Mouse (Mus musculus): ENCODE data around the gene Mmd. TPM values are rescaled to one million over a fixed set of nuclear protein-coding genes. Genes with fewer than 3 reads are reported as not detected.

Mmd gene
- polyA plus RNA-seq, 1 experiment from 2014 or later, result 75.3 TPM

DNA sequence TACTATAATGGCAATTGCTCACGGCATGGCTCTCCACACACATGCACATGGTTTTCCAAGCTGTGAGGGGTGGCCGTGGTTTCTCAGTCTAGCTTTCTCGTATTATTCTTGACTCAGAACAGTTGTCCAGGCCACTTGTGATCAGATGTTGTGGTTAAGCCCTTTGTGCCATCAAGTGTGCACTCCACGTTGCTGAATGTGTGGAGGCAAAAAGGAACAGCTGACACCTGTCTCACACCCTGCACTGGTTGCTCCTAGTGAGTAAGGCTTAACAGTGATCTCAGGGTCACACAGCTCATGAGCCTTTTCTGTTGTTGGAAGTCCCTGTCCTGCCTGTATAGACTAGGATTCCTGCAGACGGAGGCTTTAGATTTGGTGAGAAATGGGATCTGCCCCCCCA lies 56.8 kb downstream of the Mmd start:
- no peaks in the 10 kb centered on the region for H3K9me3 ChIP-seq
- H3K27me3 ChIP-seq (ENCODE audit: insufficient read depth, poor library complexity, severe bottlenecking), result no peaks in the 10 kb centered on the region
- no peak overlapping the region for H3K4me3 ChIP-seq
- no peaks in the 10 kb centered on the region for H3K36me3 ChIP-seq
- 93% methylated on average over 5 of the region's 5 CpGs for WGBS
- H3K27ac ChIP-seq, result no peak overlapping the region
- no peak for DNase-seq (ENCODE audit: low spot score)
- H3K4me1 ChIP-seq, result no peaks in the 10 kb centered on the region

DNA sequence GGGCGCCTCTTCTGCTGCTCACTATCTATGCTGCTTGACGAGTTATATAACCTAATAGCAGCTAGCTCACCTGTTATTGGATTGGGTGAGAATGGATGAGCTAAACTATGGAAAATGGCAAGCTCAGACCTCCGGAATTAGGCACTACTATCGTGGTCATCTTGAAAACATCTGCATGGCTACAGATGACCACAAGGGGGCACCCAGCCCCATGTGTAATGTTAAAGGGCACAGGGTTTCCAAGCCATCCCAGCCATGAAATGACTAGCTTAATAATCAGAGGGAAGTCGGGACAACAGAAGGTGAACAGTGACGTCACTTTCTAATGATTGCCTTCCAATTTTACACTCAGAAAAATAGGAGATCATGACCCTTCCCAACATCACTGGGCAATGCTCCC lies 57.7 kb downstream of the Mmd start:
- no peaks in the 10 kb centered on the region for H3K9me3 ChIP-seq
- no peak for DNase-seq (ENCODE audit: low spot score)
- no peak overlapping the region for H3K4me3 ChIP-seq
- H3K27me3 ChIP-seq (ENCODE audit: insufficient read depth, poor library complexity, severe bottlenecking), result no peaks in the 10 kb centered on the region
- no peaks in the 10 kb centered on the region for H3K4me1 ChIP-seq
- 69% methylated on average over 6 of the region's 6 CpGs for WGBS
- no peaks in the 10 kb centered on the region for H3K36me3 ChIP-seq
- H3K27ac ChIP-seq, result no peak overlapping the region

DNA sequence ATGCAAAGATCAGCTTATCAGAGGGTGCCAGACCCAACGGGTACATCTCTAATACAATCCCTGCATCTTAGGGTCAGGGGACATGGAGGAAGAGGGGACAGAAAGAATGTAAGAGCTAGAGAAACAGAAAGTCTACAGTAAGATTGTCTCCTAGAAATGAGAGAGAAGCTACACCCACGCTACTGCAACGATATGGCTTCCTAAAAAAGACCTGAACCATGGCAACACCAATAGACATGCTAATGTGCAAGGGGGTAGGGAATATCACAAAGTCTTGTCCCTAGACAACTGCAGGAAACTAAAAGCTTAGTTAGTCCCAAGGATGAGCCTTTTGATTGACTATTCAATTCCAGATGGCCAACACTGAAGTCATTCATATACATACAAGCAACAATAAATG lies 65.3 kb downstream of the Mmd start:
- WGBS, result 81% methylated on average over 3 of the region's 3 CpGs

DNA sequence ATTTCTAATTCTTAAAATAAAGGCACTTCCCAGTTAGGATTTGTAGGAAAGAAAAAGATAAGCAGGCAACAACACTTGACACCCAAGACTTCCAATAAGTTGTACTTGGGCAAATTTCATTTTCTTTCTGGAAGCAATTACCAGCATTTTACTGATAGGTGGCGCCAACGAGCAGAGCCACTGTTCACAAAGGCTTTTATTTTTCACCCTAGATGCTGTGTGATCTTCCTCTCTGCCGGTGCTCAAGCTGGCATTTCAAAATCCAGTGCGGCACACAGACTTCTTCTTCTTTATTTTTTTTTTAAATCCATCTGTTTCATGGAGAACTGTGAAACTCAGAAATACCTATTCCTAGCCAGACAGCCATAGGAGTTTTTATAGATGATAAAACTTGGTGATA lies 68.2 kb downstream of the Mmd start:
- H3K9me3 ChIP-seq, result no peaks in the 10 kb centered on the region
- H3K27me3 ChIP-seq (ENCODE audit: insufficient read depth, poor library complexity, severe bottlenecking), result no peaks in the 10 kb centered on the region
- 21% methylated on average over 4 of the region's 4 CpGs for WGBS
- DNase-seq (ENCODE audit: low spot score), result no peak
- no peaks in the 10 kb centered on the region for H3K36me3 ChIP-seq
- H3K27ac ChIP-seq, result no peak overlapping the region
- no peaks in the 10 kb centered on the region for H3K4me1 ChIP-seq
- no peak overlapping the region for H3K4me3 ChIP-seq

More for the DNA sequence above, 65.3 kb downstream of the Mmd start:
- H3K27ac ChIP-seq, result no peak overlapping the region
- no peaks in the 10 kb centered on the region for H3K27me3 ChIP-seq (ENCODE audit: insufficient read depth, poor library complexity, severe bottlenecking)
- H3K4me1 ChIP-seq, result no peaks in the 10 kb centered on the region
- no peaks in the 10 kb centered on the region for H3K9me3 ChIP-seq
- H3K4me3 ChIP-seq, result no peak overlapping the region
- no peak for DNase-seq (ENCODE audit: low spot score)
- no peaks in the 10 kb centered on the region for H3K36me3 ChIP-seq

DNA sequence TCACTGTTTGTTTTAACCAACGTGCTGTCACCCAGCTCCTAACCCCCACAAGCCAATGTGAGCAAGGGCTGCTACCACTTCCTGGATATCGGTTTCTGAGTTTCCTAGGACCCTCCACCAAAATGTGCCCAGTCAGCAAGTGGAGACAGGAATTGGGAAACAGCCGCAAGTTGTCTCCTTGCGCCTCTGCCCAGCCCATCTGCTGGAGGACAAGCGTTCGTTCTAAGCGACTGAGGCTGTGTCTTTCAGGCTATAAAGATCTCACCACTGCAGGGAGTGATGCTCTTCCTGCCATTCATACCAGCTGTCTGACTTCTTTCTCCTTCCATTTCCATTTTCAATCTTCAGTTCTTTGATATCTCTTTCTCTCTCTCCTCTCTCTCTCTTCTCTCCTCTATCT lies 71.7 kb downstream of the Mmd start:
- no peak for DNase-seq (ENCODE audit: low spot score)
- no peaks in the 10 kb centered on the region for H3K36me3 ChIP-seq
- 60% methylated on average over 7 of the region's 7 CpGs for WGBS
- H3K27ac ChIP-seq, result no peak overlapping the region
- H3K4me3 ChIP-seq, result no peak overlapping the region
- H3K4me1 ChIP-seq, result no peaks in the 10 kb centered on the region
- no peaks in the 10 kb centered on the region for H3K9me3 ChIP-seq
- no peaks in the 10 kb centered on the region for H3K27me3 ChIP-seq (ENCODE audit: insufficient read depth, poor library complexity, severe bottlenecking)

DNA sequence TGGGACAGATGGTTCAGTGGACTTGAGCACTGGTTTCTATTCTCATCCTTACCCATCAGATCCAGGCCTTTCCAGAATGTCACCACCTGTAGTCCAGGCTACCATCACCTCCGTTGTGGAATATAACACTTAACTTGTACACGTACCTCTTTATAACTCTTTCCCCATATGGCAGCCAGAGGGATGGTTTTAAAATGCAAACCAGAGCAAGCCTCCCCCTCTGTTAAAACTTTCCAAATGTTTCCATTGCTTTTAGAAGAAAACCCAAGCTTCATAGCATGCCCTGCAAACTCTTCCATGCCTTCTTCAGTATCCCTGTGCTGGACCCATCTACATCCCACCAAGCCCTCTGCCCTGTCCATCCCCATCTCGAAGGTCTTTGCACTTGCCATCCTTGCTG lies 75.3 kb downstream of the Mmd start:
- Histone ChIP-seq H3K27me3 (ENCODE audit: insufficient read depth, poor library complexity, severe bottlenecking) (no peaks in the 10 kb centered on the region), H3K36me3 (no peaks in the 10 kb centered on the region), H3K9me3 (no peaks in the 10 kb centered on the region), H3K4me3 (no peak overlapping the region), H3K27ac (no peak overlapping the region), H3K4me1 (no peaks in the 10 kb centered on the region)
- DNase-seq (ENCODE audit: low spot score), result no peak
- WGBS, result 84% methylated on average over 3 of the region's 3 CpGs

DNA sequence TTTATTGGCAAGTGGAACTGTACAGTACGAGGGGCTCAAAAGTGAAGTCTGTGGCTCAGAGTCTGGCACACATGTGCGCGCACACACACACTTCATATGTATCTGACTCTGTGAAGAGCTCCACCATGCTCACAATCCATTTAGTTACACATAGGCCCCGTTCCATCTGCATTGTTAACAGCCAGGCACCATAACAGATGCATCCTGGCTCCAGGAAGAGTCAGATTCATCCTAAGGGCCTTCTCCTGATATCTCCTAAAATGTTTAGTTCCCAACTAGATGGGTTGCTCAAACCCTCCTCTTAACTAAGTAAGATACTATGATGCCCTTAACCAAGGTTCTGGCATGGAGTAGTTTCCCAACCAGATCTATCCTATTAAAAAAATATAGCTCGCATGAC lies 76.9 kb downstream of the Mmd start:
- H3K4me3 ChIP-seq, result no peak overlapping the region

DNA sequence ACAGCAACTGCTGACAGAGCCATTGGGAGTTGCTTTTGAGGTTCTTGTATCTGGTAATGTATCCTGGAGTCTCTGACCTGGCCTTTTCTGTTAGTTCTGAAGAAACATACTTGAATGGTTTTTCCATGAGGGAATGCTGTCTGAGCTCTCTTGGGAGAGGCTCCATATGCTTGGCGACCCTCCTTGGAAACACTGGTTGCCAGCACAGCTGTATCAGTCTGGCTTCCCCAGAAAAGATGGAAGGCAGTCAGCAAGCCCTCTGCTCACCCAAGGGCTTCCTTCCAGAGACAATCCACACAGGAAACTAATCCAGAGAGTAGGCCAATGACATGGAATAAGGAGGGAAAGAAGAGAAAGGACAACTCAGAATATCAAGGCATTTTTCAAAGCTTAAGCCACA lies 77.6 kb downstream of the Mmd start:
- no peaks in the 10 kb centered on the region for H3K4me1 ChIP-seq
- WGBS, result 48% methylated on average over 1 of the region's 1 CpGs
- DNase-seq (ENCODE audit: low spot score), result no peak
- no peak overlapping the region for H3K4me3 ChIP-seq
- no peaks in the 10 kb centered on the region for H3K27me3 ChIP-seq (ENCODE audit: insufficient read depth, poor library complexity, severe bottlenecking)
- no peaks in the 10 kb centered on the region for H3K9me3 ChIP-seq
- no peaks in the 10 kb centered on the region for H3K36me3 ChIP-seq
- H3K27ac ChIP-seq, result no peak overlapping the region

More for the DNA sequence above, 76.9 kb downstream of the Mmd start:
- WGBS, result 89% methylated on average over 5 of the region's 5 CpGs
- no peak for DNase-seq (ENCODE audit: low spot score)
- Histone ChIP-seq H3K36me3 (no peaks in the 10 kb centered on the region), H3K4me1 (no peaks in the 10 kb centered on the region), H3K27ac (no peak overlapping the region), H3K27me3 (ENCODE audit: insufficient read depth, poor library complexity, severe bottlenecking) (no peaks in the 10 kb centered on the region), H3K9me3 (no peaks in the 10 kb centered on the region)

Other genes starting within 250 kb of the Mmd start
- gene Pctp, start 246.6 kb upstream of the Mmd start, polyA plus RNA-seq (2016; fragmentation: Nextera tagmentation; extraction: Ambion mirVana), result 26.2 and 28.5 TPM in 2 replicates
- 13.6 and 14.1 TPM in 2 replicates for gene Tmem100, start 219.1 kb upstream of the Mmd start, polyA plus RNA-seq (2016; fragmentation: Nextera tagmentation; extraction: Ambion mirVana)
- gene Gm45716, start 61.8 kb upstream of the Mmd start, polyA plus RNA-seq (2016; fragmentation: Nextera tagmentation; extraction: Ambion mirVana), result 47.3 and 61.5 TPM in 2 replicates
- 1.7 and 3.3 TPM in 2 replicates for gene Hlf, start 141.4 kb downstream of the Mmd start, polyA plus RNA-seq (2016; fragmentation: Nextera tagmentation; extraction: Ambion mirVana)